In genomic region chr11:116423782-116424620, GRCm38 (mm10) we compare ENCODE assay signal across 11 mouse cellular contexts. TPM values are rescaled to one million over a fixed set of nuclear protein-coding genes. Genes with fewer than 3 reads are reported as not detected.
DNase-seq lines count a peak whose midpoint lies in the region; ATAC-seq and TF ChIP-seq lines count a peak whose summit lies in the region.
"Had no signal": no experiment of that assay in that cellular context is flagged by ENCODE, and none has a peak within 500 bp of the region (broad histone marks: within the 10 kb centered on the region; RNA-seq: fewer than 3 reads in every experiment).

No protein-coding gene starts in this region.

- peaks cover 4% of the 10 kb centered on the region; the same call in 1 of the 2 replicates for H3K4me1 ChIP-seq in bone marrow, adult 2 months (ENCODE audit: control insufficient read depth, insufficient read depth, low read length)
- peaks cover 9% of the 10 kb centered on the region for H3K4me1 ChIP-seq in liver, embryonic 16.5 days (ENCODE audit: control insufficient read depth, low read depth, low read length)
- H3K4me1 ChIP-seq in small intestine, adult 2 months (ENCODE audit: control insufficient read depth, insufficient read depth, insufficient read length, low read length): peaks cover 42% of the 10 kb centered on the region; the same call in 1 of the 2 replicates
- no peaks in the 10 kb centered on the region for H3K4me1 ChIP-seq in midbrain, embryonic 14.5 days (ENCODE audit: control insufficient read depth, insufficient read depth, low read length)
- peaks cover 9% of the 10 kb centered on the region; the same call in 1 of the 2 replicates for H3K4me1 ChIP-seq in kidney, embryonic 16.5 days (ENCODE audit: insufficient read depth, low read length)
- H3K4me1 ChIP-seq: midbrain, embryonic 12.5 days had no signal

- H3K4me2 ChIP-seq in liver, embryonic 16.5 days (ENCODE audit: low read depth, low read length): peak overlapping the region; percentile 12; the same call in 1 of the 2 replicates
- H3K4me2 ChIP-seq in midbrain, embryonic 14.5 days (ENCODE audit: low read length): no peak overlapping the region
- no peak overlapping the region for H3K4me2 ChIP-seq in kidney, embryonic 16.5 days (replicated peaks; ENCODE audit: low read depth, low read length)
- H3K4me2 ChIP-seq: kidney, embryonic 15.5 days; midbrain, embryonic 12.5 days had no signal

- ATAC-seq in liver, embryonic 16.5 days (ENCODE audit: low read depth): peak; percentile 39; the same call in 1 of the 2 replicates
- ATAC-seq in midbrain, embryonic 14.5 days (ENCODE audit: low FRiP score, low TSS enrichment): no peak
- no peak for ATAC-seq in kidney, embryonic 16.5 days (ENCODE audit: low FRiP score, low TSS enrichment)
- ATAC-seq: forebrain, postnatal 0 days had no signal

- no peaks in the 10 kb centered on the region for H3K36me3 ChIP-seq in liver, embryonic 16.5 days (ENCODE audit: control insufficient read depth, insufficient read depth)
- H3K36me3 ChIP-seq in small intestine, adult 2 months (ENCODE audit: control insufficient read depth, insufficient read depth, low read length): no peaks in the 10 kb centered on the region
- H3K36me3 ChIP-seq in midbrain, embryonic 14.5 days (ENCODE audit: control insufficient read depth, insufficient read depth, low read length): no peaks in the 10 kb centered on the region
- H3K36me3 ChIP-seq in kidney, embryonic 16.5 days (ENCODE audit: insufficient read depth, low read length): no peaks in the 10 kb centered on the region
- H3K36me3 ChIP-seq: kidney, embryonic 15.5 days; midbrain, embryonic 12.5 days had no signal

- peak overlapping the region; percentile 87 for H3K27ac ChIP-seq in bone marrow, adult 2 months (ENCODE audit: control insufficient read depth, insufficient read depth, low read depth, low read length, poor library complexity)
- 0 out of 2 replicates have a peak overlapping the region, but pooled peaks have one; percentile 4 for H3K27ac ChIP-seq in liver, embryonic 16.5 days (ENCODE audit: low read length)
- H3K27ac ChIP-seq in small intestine, adult 2 months (ENCODE audit: insufficient read depth, low read depth, low read length): peak overlapping the region; percentile 72
- no peak overlapping the region for H3K27ac ChIP-seq in midbrain, embryonic 14.5 days (replicated peaks; ENCODE audit: low read depth, low read length)
- no peak overlapping the region for H3K27ac ChIP-seq in kidney, embryonic 16.5 days (ENCODE audit: low read length)
- H3K27ac ChIP-seq: kidney, embryonic 15.5 days; midbrain, embryonic 12.5 days had no signal

- H3K9me3 ChIP-seq in liver, embryonic 16.5 days (replicated peaks; ENCODE audit: control insufficient read depth, low read length): no peaks in the 10 kb centered on the region
- no peaks in the 10 kb centered on the region for H3K9me3 ChIP-seq in midbrain, embryonic 14.5 days (ENCODE audit: control insufficient read depth, low read length)
- no peaks in the 10 kb centered on the region for H3K9me3 ChIP-seq in kidney, embryonic 16.5 days (ENCODE audit: low read length)
- H3K9me3 ChIP-seq: kidney, embryonic 15.5 days; midbrain, embryonic 12.5 days had no signal

- H3K27me3 ChIP-seq in liver, embryonic 16.5 days (ENCODE audit: control insufficient read depth, insufficient read depth, low read depth, low read length): no peaks in the 10 kb centered on the region
- no peaks in the 10 kb centered on the region for H3K27me3 ChIP-seq in small intestine, adult 2 months (ENCODE audit: control insufficient read depth, insufficient read depth, low read length)
- H3K27me3 ChIP-seq in midbrain, embryonic 14.5 days (ENCODE audit: control insufficient read depth, insufficient read depth, low read length): no peaks in the 10 kb centered on the region
- no peaks in the 10 kb centered on the region for H3K27me3 ChIP-seq in kidney, embryonic 16.5 days (ENCODE audit: insufficient read depth, low read length)
- H3K27me3 ChIP-seq: kidney, embryonic 15.5 days had no signal

- TF ChIP-seq CTCF in bone marrow, adult 2 months (IDR thresholded peaks at IDR 0.05; ENCODE audit: control insufficient read depth, insufficient read depth, low read length): no peak
- no peak for TF ChIP-seq CTCF in small intestine, adult 2 months (IDR thresholded peaks at IDR 0.05; ENCODE audit: extremely low read depth, insufficient read length, insufficient replicate concordance, low read depth, low read length)

- DNase-seq in heart, adult 18-20 months: peak; percentile 37 to 75
- DNase-seq in heart, adult 8-10 months (ENCODE audit: low spot score): no peak
- no peak for DNase-seq in midbrain, embryonic 14.5 days
- DNase-seq in cerebellum, adult 11-12 months: no peak
- DNase-seq: forebrain, postnatal 0 days had no signal

- TF ChIP-seq POLR2A in bone marrow, adult 2 months (IDR thresholded peaks at IDR 0.05; ENCODE audit: borderline replicate concordance, control insufficient read depth, low read depth, low read length): peak; percentile 17; the same call in 1 of the 2 replicates
- TF ChIP-seq POLR2A in small intestine, adult 2 months (IDR thresholded peaks at IDR 0.05; ENCODE audit: low read depth, low read length): peak; percentile 43; the same call in 1 of the 2 replicates

- H3K4me3 ChIP-seq in bone marrow, adult 2 months (replicated peaks; ENCODE audit: control insufficient read depth, low read depth, low read length): peak overlapping the region; percentile 10
- H3K4me3 ChIP-seq in liver, embryonic 16.5 days (ENCODE audit: low read depth, low read length): no peak overlapping the region
- no peak overlapping the region for H3K4me3 ChIP-seq in small intestine, adult 2 months (ENCODE audit: low read depth, low read length)
- no peak overlapping the region for H3K4me3 ChIP-seq in midbrain, embryonic 14.5 days (replicated peaks; ENCODE audit: low read depth, low read length)
- no peak overlapping the region for H3K4me3 ChIP-seq in kidney, embryonic 16.5 days (ENCODE audit: low read length)
- H3K4me3 ChIP-seq: kidney, embryonic 15.5 days; midbrain, embryonic 12.5 days had no signal

- WGBS in bone marrow, adult 2 months: 22% methylated on average over 10 of the region's 10 CpGs
- WGBS in liver, embryonic 16.5 days (ENCODE audit: insufficient replicate concordance): 40% methylated on average over 10 of the region's 10 CpGs
- 37% methylated on average over 10 of the region's 10 CpGs for WGBS in small intestine, adult 2 months
- 86% methylated on average over 10 of the region's 10 CpGs for WGBS in midbrain, embryonic 14.5 days
- WGBS in kidney, embryonic 16.5 days: 73% methylated on average over 10 of the region's 10 CpGs

- no peak overlapping the region for H3K9ac ChIP-seq in liver, embryonic 16.5 days (ENCODE audit: low read depth, low read length)
- no peak overlapping the region for H3K9ac ChIP-seq in midbrain, embryonic 14.5 days (replicated peaks; ENCODE audit: low read length)
- H3K9ac ChIP-seq in kidney, embryonic 16.5 days (replicated peaks; ENCODE audit: low read length): no peak overlapping the region
- H3K9ac ChIP-seq: forebrain, postnatal 0 days; kidney, embryonic 15.5 days; midbrain, embryonic 12.5 days had no signal

RNA-seq across cellular contexts. Expression of gene Ubald2, which starts 9.9 kb away (rescaled TPM):
- 10 to 100 TPM; 32.0 to 33.3 TPM for total RNA-seq in heart, adult 18-20 months (2021)
- 10 to 100 TPM; 28.2 to 36.0 (median 32.7) TPM for total RNA-seq in heart, adult 8-10 months (2022)
- 157 and 172 TPM in 2 replicates for polyA plus RNA-seq in bone marrow, adult 2 months (2011; ENCODE audit: insufficient read depth, insufficient read length, low replicate concordance, missing spikeins)
- 34.1 and 34.5 TPM in 2 replicates for polyA plus RNA-seq in liver, embryonic 16.5 days (2015; fragmentation: Nextera tagmentation; extraction: Ambion mirVana)
- 192 and 574 TPM in 2 replicates for polyA plus RNA-seq in small intestine, adult 2 months (2012; rRNA removed)
- polyA plus RNA-seq in midbrain, embryonic 14.5 days (2014; fragmentation: Nextera tagmentation; extraction: Ambion mirVana): 77.5 and 87.8 TPM in 2 replicates
- 51.2 and 51.4 TPM in 2 replicates for polyA plus RNA-seq in kidney, embryonic 16.5 days (2015; fragmentation: Nextera tagmentation; extraction: Ambion mirVana)

RNA-seq across cellular contexts. Expression of gene Rnf157, which starts 11.2 kb away (rescaled TPM):
- 1 to 10 TPM; 5.8 to 7.2 TPM for total RNA-seq in heart, adult 18-20 months (2021)
- total RNA-seq in heart, adult 8-10 months (2022): 10 to 100 TPM in 2 of 4 experiments, 1 to 10 TPM in 2; 7.5 to 12.5 (median 9.4) TPM
- 14.2 and 14.5 TPM in 2 replicates for polyA plus RNA-seq in bone marrow, adult 2 months (2011; ENCODE audit: insufficient read depth, insufficient read length, low replicate concordance, missing spikeins)
- polyA plus RNA-seq in liver, embryonic 16.5 days (2015; fragmentation: Nextera tagmentation; extraction: Ambion mirVana): 1.1 and 1.2 TPM in 2 replicates
- polyA plus RNA-seq in small intestine, adult 2 months (2012; rRNA removed): 1.4 and 2.3 TPM in 2 replicates
- 45.5 and 50.2 TPM in 2 replicates for polyA plus RNA-seq in midbrain, embryonic 14.5 days (2014; fragmentation: Nextera tagmentation; extraction: Ambion mirVana)
- polyA plus RNA-seq in kidney, embryonic 16.5 days (2015; fragmentation: Nextera tagmentation; extraction: Ambion mirVana): 6.1 and 6.8 TPM in 2 replicates

RNA-seq across cellular contexts. Expression of gene Qrich2, which starts 42.0 kb away (rescaled TPM):
- under 1 TPM in 1 of 2 experiments, not detected in 1; 0.05 TPM for total RNA-seq in heart, adult 18-20 months (2021)
- total RNA-seq in heart, adult 8-10 months (2022): under 1 TPM in 1 of 4 experiments, not detected in 3; 0.03 TPM
- polyA plus RNA-seq in bone marrow, adult 2 months (2011; ENCODE audit: insufficient read depth, insufficient read length, low replicate concordance, missing spikeins): not detected in 2 replicates
- not detected in 2 replicates for polyA plus RNA-seq in liver, embryonic 16.5 days (2015; fragmentation: Nextera tagmentation; extraction: Ambion mirVana)
- polyA plus RNA-seq in small intestine, adult 2 months (2012; rRNA removed): 0.01 and 0.13 TPM in 2 replicates
- polyA plus RNA-seq in midbrain, embryonic 14.5 days (2014; fragmentation: Nextera tagmentation; extraction: Ambion mirVana): 0.09 TPM in 1 of 2 replicates, not detected in the other
- polyA plus RNA-seq in kidney, embryonic 16.5 days (2015; fragmentation: Nextera tagmentation; extraction: Ambion mirVana): 0.15 and 0.32 TPM in 2 replicates
- total RNA-seq: forebrain, postnatal 0 days had no signal
- polyA plus RNA-seq: forebrain, postnatal 0 days; midbrain, embryonic 12.5 days had no signal

Comparison
In these comparisons a context has a peak if more than half of its experiments do, and no peak if none do; other contexts are left out.
1. DNase-seq: peak in heart, adult 18-20 months (2 of 2); none in heart, adult 8-10 months (single experiment), midbrain, embryonic 14.5 days (single experiment) and cerebellum, adult 11-12 months (single experiment).
2. H3K27ac ChIP-seq: peak in bone marrow, adult 2 months (single experiment), liver, embryonic 16.5 days (single experiment) and small intestine, adult 2 months (single experiment); none in midbrain, embryonic 14.5 days (single experiment) and kidney, embryonic 16.5 days (single experiment).